Mouse (Mus musculus) ES-Bruce4 (cell line): Measurements from ENCODE around the gene Ipo9. TPM values are rescaled to one million over a fixed set of nuclear protein-coding genes. Genes with fewer than 3 reads are reported as not detected.

ENCODE experiments used
- H3K27ac ChIP-seq: 2 replicates; pipeline ENCODE4 v1.5.1; 2012; ENCODE audit warnings: low read length, inconsistent platforms; ENCODE audit not compliant: insufficient read depth
- H3K27me3 ChIP-seq: 2 replicates; pipeline ENCODE4 v1.6.1; 2012; ENCODE audit warnings: mild to moderate bottlenecking, low read length, inconsistent platforms; ENCODE audit not compliant: control insufficient read depth, poor library complexity, insufficient read depth, severe bottlenecking
- H3K36me3 ChIP-seq: 2 replicates; pipeline ENCODE4 v1.6.1; 2012; ENCODE audit warnings: inconsistent platforms, mild to moderate bottlenecking, low read length, moderate library complexity; ENCODE audit not compliant: control insufficient read depth, poor library complexity, insufficient read depth, severe bottlenecking
- H3K4me1 ChIP-seq: one replicate; pipeline ENCODE4 v1.8.1; 2011; ENCODE audit warnings: low read length; ENCODE audit not compliant: control insufficient read depth, insufficient read depth
- H3K4me3 ChIP-seq: 2 replicates; pipeline ENCODE4 v1.5.1; 2011; ENCODE audit warnings: low read depth, mild to moderate bottlenecking, low read length
- H3K9ac ChIP-seq: 2 replicates; pipeline ENCODE4 v1.6.1; 2012; ENCODE audit warnings: low read depth, mild to moderate bottlenecking, inconsistent platforms; ENCODE audit not compliant: poor library complexity, severe bottlenecking
- H3K9me3 ChIP-seq: replicated peaks from 2 replicates; pipeline ENCODE4 v1.6.1; 2012; ENCODE audit warnings: mild to moderate bottlenecking, low read length, inconsistent platforms; ENCODE audit not compliant: control insufficient read depth, poor library complexity, insufficient read depth, severe bottlenecking
- CTCF ChIP-seq: IDR thresholded peaks from one replicate; pipeline ENCODE4 v1.8.1; 2011; ENCODE audit warnings: low read depth, low read length
- EP300 ChIP-seq: IDR thresholded peaks from 2 replicates; pipeline ENCODE4 v1.6.1; 2011; ENCODE audit warnings: low read depth, low read length; ENCODE audit not compliant: insufficient read depth
- POLR2A ChIP-seq: IDR thresholded peaks from one replicate; pipeline ENCODE4 v1.8.1; 2011; ENCODE audit warnings: low read length; ENCODE audit not compliant: insufficient read depth
- polyA plus RNA-seq: library from polyadenylated mRNA; stranded (reverse); fragments of >200 nt; gene quantifications from 2 replicates; pipeline ENCODE4 v1.2.4, GENCODE M21; 2011; ENCODE audit warnings: low read depth; ENCODE audit not compliant: missing spikeins, insufficient read depth, insufficient read length

The Ipo9 gene
- polyA plus RNA-seq = 123 and 137 TPM in 2 replicates

GRCm38 (mm10) chr1:135429901-135430668 lies at the start of gene Ipo9:
TSS of gene Ipo9 (minus strand) at chr1:135430499.
- peak within 1 kb of the TSS; percentile 94 for H3K9ac ChIP-seq
- peaks cover 8% of the 10 kb centered on the region; the same call in 1 of the 2 replicates for H3K36me3 ChIP-seq
- 0 out of 2 replicates have a peak within 1 kb of the TSS, but pooled peaks have one; percentile 17 for H3K27ac ChIP-seq
- H3K4me1 ChIP-seq = no peaks in the 10 kb centered on the region
- peak within 1 kb of the TSS; percentile 97 for H3K4me3 ChIP-seq
- no peaks in the 10 kb centered on the region for H3K9me3 ChIP-seq
- H3K27me3 ChIP-seq = no peaks in the 10 kb centered on the region
- peak; percentile 59 for TF ChIP-seq CTCF
- no peak for TF ChIP-seq POLR2A
- no peak for TF ChIP-seq EP300

- TF ChIP-seq EP300 = no peak
- TF ChIP-seq CTCF = peak; percentile 34
- H3K9ac ChIP-seq = no peak overlapping the region
- no peak overlapping the region for H3K4me3 ChIP-seq
- no peak overlapping the region for H3K27ac ChIP-seq
- H3K9me3 ChIP-seq = no peaks in the 10 kb centered on the region
- peaks cover 6% of the 10 kb centered on the region for H3K4me1 ChIP-seq
- H3K27me3 ChIP-seq = no peaks in the 10 kb centered on the region
- peaks cover 5% of the 10 kb centered on the region for H3K36me3 ChIP-seq
Measured at GRCm38 (mm10) chr1:135475571-135475895, 45.2 kb upstream of the Ipo9 start.

- Histone ChIP-seq H3K4me1 (peaks cover 6% of the 10 kb centered on the region), H3K9ac (no peak overlapping the region)
Measured at GRCm38 (mm10) chr1:135474861-135475570, 44.7 kb upstream of the Ipo9 start.

GRCm38 (mm10) chr1:135472536-135472935 lies 42.2 kb upstream of the Ipo9 start:
- no peak overlapping the region for H3K9ac ChIP-seq
- no peak overlapping the region for H3K27ac ChIP-seq
- H3K4me3 ChIP-seq = no peak overlapping the region
- no peaks in the 10 kb centered on the region for H3K27me3 ChIP-seq
- H3K36me3 ChIP-seq = peaks cover 9% of the 10 kb centered on the region
- no peaks in the 10 kb centered on the region for H3K9me3 ChIP-seq
- peaks cover 8% of the 10 kb centered on the region for H3K4me1 ChIP-seq
- TF ChIP-seq POLR2A (no peak), CTCF (no peak), EP300 (no peak)

More at GRCm38 (mm10) chr1:135474861-135475570, 44.7 kb upstream of the Ipo9 start:
- TF ChIP-seq EP300 = no peak
- TF ChIP-seq CTCF = no peak
- no peak for TF ChIP-seq POLR2A
- no peak overlapping the region for H3K4me3 ChIP-seq
- H3K9me3 ChIP-seq = no peaks in the 10 kb centered on the region
- H3K27ac ChIP-seq = no peak overlapping the region
- peaks cover 5% of the 10 kb centered on the region for H3K36me3 ChIP-seq
- H3K27me3 ChIP-seq = no peaks in the 10 kb centered on the region

- Histone ChIP-seq H3K4me1 (peaks cover 10% of the 10 kb centered on the region), H3K36me3 (peaks cover 9% of the 10 kb centered on the region), H3K9me3 (no peaks in the 10 kb centered on the region), H3K9ac (no peak overlapping the region), H3K27ac (no peak overlapping the region), H3K27me3 (no peaks in the 10 kb centered on the region), H3K4me3 (no peak overlapping the region)
- TF ChIP-seq CTCF (no peak), POLR2A (no peak), EP300 (no peak)
Measured at GRCm38 (mm10) chr1:135471742-135472141, 41.4 kb upstream of the Ipo9 start.

GRCm38 (mm10) chr1:135470546-135470945 lies 40.2 kb upstream of the Ipo9 start:
- TF ChIP-seq EP300 (no peak), POLR2A (no peak), CTCF (no peak)
- peaks cover 14% of the 10 kb centered on the region for H3K4me1 ChIP-seq
- no peaks in the 10 kb centered on the region for H3K27me3 ChIP-seq
- no peak overlapping the region for H3K9ac ChIP-seq
- H3K4me3 ChIP-seq = no peak overlapping the region
- H3K9me3 ChIP-seq = no peaks in the 10 kb centered on the region
- no peak overlapping the region for H3K27ac ChIP-seq
- H3K36me3 ChIP-seq = peaks cover 9% of the 10 kb centered on the region
